Mouse (Mus musculus): ENCODE measurements at regions not wholly inside any gene's neighbourhood (a gene's known extent, or its start where the extent isn't known, plus 50 kb on each side); places are given as distances from the start of the nearest gene placed in this dataset.

GRCm38 (mm10) chr13:106738011-106738410 lies 198.7 kb downstream of the Ipo11 start:
- DNase-seq (ENCODE audit: low spot score), result no peak

GRCm38 (mm10) chr13:106734323-106734722 lies 202.4 kb downstream of the Ipo11 start:
- DNase-seq (ENCODE audit: low spot score), result no peak

- no peak for DNase-seq (ENCODE audit: low spot score)
These were observed 203.9 kb downstream of the Ipo11 start for GRCm38 (mm10) chr13:106732906-106733305.

GRCm38 (mm10) chr13:106723315-106723714 lies 213.4 kb downstream of the Ipo11 start:
- DNase-seq (ENCODE audit: low spot score), result no peak

- no peak for DNase-seq (ENCODE audit: low spot score)
These were observed 215.6 kb downstream of the Ipo11 start for GRCm38 (mm10) chr13:106721167-106721566.

- DNase-seq (ENCODE audit: low spot score), result peak; percentile 16
These were observed 221.0 kb downstream of the Ipo11 start for GRCm38 (mm10) chr13:106715771-106716170.

- DNase-seq (ENCODE audit: low spot score), result no peak
These were observed 221.5 kb downstream of the Ipo11 start for GRCm38 (mm10) chr13:106715234-106715633.

GRCm38 (mm10) chr13:106710580-106710979 lies 226.2 kb downstream of the Ipo11 start:
- DNase-seq (ENCODE audit: low spot score), result no peak

GRCm38 (mm10) chr13:106700376-106700775 lies 236.4 kb downstream of the Ipo11 start:
- no peak for DNase-seq (ENCODE audit: low spot score)

GRCm38 (mm10) chr13:106699957-106700356 lies 236.8 kb downstream of the Ipo11 start:
- no peak for DNase-seq (ENCODE audit: low spot score)

GRCm38 (mm10) chr13:106691787-106692571 lies 244.8 kb downstream of the Ipo11 start:
- no peak for DNase-seq (ENCODE audit: low spot score)

GRCm38 (mm10) chr13:106690125-106690524 lies 246.6 kb downstream of the Ipo11 start:
- no peak for DNase-seq (ENCODE audit: low spot score)

- DNase-seq (ENCODE audit: low spot score), result no peak
These were observed 247.1 kb downstream of the Ipo11 start for GRCm38 (mm10) chr13:106689618-106690017.

- DNase-seq (ENCODE audit: low spot score), result no peak
These were observed 247.7 kb downstream of the Ipo11 start for GRCm38 (mm10) chr13:106689051-106689450.

- DNase-seq (ENCODE audit: low spot score), result no peak
These were observed 267.1 kb downstream of the Ipo11 start for GRCm38 (mm10) chr13:106669665-106670064.

GRCm38 (mm10) chr13:106662195-106662594 lies 274.6 kb downstream of the Ipo11 start:
- DNase-seq (ENCODE audit: low spot score), result no peak

GRCm38 (mm10) chr13:106649363-106649762 lies 287.4 kb downstream of the Ipo11 start:
- DNase-seq (ENCODE audit: low spot score), result no peak

GRCm38 (mm10) chr13:106643302-106643975 lies 293.3 kb downstream of the Ipo11 start:
- DNase-seq (ENCODE audit: low spot score), result no peak

- DNase-seq (ENCODE audit: low spot score), result no peak
These were observed 297.9 kb downstream of the Ipo11 start for GRCm38 (mm10) chr13:106638706-106639385.

- DNase-seq (ENCODE audit: low spot score), result no peak
These were observed 345.0 kb downstream of the Ipo11 start for GRCm38 (mm10) chr13:106591729-106592128.

- no peak for DNase-seq (ENCODE audit: low spot score)
These were observed 368.9 kb downstream of the Ipo11 start for GRCm38 (mm10) chr13:106567658-106568359.

GRCm38 (mm10) chr13:106562588-106562987 lies 374.2 kb downstream of the Ipo11 start:
- DNase-seq (ENCODE audit: low spot score), result no peak

All from thymus, postnatal 0 days (tissue).